Mouse (Mus musculus) thymus, adult 2 months (tissue): ENCODE measurements around the gene Bbof1.

ENCODE experiments used
- CTCF ChIP-seq: fragments of 200-500 bp; IDR thresholded peaks from 2 replicates; pipeline ENCODE4 v1.5.1; 2012; ENCODE audit warnings: mild to moderate bottlenecking, control low read depth, low read length, moderate library complexity, borderline replicate concordance; ENCODE audit not compliant: control insufficient read depth, poor library complexity, insufficient read depth; ENCODE audit errors: extremely low read depth
- POLR2A ChIP-seq: fragments of 200-500 bp; IDR thresholded peaks from 2 replicates; pipeline ENCODE4 v1.6.1; 2012; ENCODE audit warnings: mild to moderate bottlenecking, low read length, control low read depth, moderate library complexity; ENCODE audit not compliant: control insufficient read depth, poor library complexity, insufficient read depth; ENCODE audit errors: extremely low read depth

GRCm38 (mm10) chr12:84429825-84430224, 21.0 kb downstream of the Bbof1 start:
- TF ChIP-seq CTCF (no peak), POLR2A (no peak)
